Mouse (Mus musculus) cortical plate, adult 2 months (tissue): ENCODE measurements around the gene Muc3a.

Experiments used
- CTCF ChIP-seq: fragments of 200-500 bp; IDR thresholded peaks from 2 replicates; pipeline ENCODE4 v1.5.1; 2011; ENCODE audit warnings: mild to moderate bottlenecking, control low read depth, low read length; ENCODE audit not compliant: insufficient read depth; ENCODE audit errors: extremely low read depth
- POLR2A ChIP-seq: fragments of 200-500 bp; IDR thresholded peaks from 2 replicates; pipeline ENCODE4 v1.6.1; 2011; ENCODE audit warnings: mild to moderate bottlenecking, low read length, control low read depth; ENCODE audit not compliant: insufficient read depth; ENCODE audit errors: extremely low read depth

GRCm38 (mm10) chr5:137185362-137185761 is 26.8 kb downstream of the Muc3a start:
- TF ChIP-seq CTCF (no peak), POLR2A (no peak)
